Mouse (Mus musculus): Measurements from ENCODE around the gene AU040320.

AU040320 gene

DNA sequence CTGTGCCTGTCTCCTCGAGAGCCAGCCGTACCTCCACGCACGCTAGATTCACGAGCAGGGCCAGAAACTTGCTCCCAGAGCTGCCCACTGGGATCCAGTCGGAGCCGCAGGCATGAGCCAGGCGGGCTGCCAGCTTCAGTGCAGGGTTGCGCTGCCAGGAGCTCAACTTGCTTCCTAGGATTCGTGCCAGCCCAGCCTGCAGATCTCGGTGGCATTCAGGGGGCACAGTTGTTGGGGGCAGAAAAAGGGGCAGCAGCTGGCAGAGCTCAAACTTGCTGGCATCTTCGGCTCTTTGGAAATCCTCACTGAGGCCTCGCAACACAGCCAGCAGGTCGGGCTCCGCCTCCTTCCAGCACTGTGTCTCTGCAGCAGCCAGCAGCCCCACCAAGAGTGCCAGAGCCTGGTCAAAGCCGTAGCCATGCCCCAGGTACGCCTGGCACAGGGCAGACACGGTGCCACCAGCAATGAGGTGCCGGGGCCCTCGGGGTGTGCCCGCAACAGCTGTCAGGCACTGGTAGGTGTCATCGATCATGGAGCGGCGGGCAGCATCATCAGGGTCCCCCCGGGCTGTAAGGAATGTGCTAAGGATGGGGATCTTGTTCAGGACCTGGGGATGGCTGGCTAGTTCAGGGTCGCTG lies 3.2 kb upstream of the AU040320 start:
- no peak for DNase-seq (ENCODE audit: low read depth)

DNA sequence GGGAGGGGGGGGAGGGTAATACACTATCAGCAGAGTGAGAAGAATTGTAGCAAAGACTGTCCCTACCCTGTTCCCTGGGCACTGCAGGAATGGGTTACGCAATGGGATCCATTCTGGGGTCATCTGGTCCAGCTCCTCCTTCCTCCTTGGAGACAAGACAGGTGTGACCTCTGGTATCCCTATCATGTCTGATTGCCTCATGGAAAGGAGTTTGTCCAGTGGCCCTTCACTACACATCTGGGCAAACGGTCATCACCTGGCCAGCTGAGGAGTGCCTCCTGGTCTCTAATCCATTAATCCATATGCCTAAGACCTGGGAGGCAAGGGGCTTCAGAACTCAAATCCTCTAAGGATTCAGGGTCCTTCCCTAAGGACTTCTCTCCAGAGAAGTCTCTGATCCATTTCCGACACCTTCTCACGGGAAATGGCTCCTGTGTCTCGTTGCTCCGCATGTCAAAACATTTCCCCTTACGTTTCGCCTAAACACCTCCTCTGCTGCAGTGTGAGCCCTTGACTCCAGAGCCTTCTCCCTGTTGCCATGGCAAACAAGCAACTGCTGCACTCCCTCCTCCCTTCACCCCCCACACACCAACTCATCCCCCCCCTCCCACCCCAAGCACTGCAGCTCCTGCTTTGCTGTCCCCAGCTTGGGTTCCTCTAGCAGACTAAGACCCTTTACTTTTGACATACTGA lies 2.3 kb upstream of the AU040320 start:
- no peak for DNase-seq (ENCODE audit: low read depth)

GRCm38 (mm10) chr4:126751556-126752023 lies 1.8 kb upstream of the AU040320 start:
- no peak for DNase-seq (ENCODE audit: low read depth)

DNA sequence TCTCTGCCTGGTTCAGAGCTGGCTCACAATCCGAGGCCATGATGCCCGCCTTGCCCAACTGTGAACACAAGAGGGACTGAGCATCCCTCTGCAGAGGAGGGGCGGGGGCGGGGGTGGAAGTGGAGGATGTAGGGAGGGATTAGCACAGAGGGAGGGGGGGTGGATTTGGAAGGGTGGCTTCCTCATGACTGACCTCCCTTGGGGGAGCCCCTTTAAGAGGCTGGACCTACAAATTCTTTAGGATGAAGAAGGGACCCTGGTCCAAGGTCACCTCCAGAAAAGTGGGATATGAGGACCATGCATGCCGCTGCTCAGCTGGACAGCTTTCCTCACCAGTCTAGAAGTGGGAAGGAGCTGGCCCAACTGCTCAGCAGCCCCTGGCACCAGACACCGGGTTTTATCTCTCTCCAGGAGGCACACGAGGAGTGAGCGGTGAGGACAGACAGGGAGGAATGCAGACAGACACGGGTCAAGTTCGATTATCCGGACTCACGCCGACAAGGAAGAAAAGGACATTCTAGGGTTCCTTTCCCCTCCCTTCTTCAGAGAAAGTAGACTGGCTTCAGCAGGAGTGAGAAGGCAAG lies 1.2 kb upstream of the AU040320 start:
- peak; percentile 45 for DNase-seq (ENCODE audit: low read depth)

DNA sequence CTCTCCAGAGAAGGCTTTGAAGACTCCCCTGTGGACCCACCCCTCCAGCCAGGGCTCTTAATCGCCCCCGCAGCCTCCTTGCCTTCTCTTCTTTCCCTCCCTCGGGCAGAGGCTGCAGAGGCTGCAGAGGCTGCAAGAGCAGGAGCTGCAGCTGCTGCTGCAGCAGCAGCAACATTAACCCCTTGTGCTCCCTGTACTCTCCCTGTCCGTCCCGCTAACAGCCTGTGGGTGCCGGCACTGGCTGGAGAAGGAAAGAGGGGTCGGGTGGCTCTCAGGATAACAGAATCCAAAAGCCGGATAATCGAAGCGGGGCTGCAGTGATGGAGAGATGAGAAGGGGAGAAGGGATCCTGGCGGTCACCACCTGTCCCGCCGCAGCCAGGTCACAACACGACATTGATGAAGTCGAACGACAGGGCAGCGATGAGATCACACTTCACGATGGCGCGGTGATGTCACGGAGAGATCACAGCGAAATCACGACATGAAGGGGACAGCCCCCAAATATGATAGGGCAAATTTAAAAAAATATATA lies 669 bp upstream of the AU040320 start:
- no peak for DNase-seq (ENCODE audit: low read depth)

DNA sequence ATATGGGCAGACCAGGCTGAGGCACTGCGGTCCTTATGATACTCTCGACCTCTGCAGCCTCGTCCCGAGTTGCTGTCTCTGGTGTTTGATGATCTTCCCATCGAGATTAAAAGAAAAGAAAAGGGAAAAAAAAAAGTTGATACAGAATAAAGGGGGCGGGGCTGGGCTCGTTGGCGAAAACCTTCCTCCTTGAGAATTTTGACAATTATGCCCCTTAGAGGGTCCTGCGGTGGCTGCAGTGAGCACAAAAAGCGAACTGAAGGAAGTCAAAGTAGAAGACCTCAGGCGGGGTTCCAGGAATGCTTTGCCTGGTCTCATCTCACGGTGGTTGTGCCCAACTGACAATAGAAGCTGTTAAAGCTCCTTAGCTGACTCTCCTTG lies 877 bp downstream of the AU040320 start:
- peak; percentile 22 for DNase-seq (ENCODE audit: low read depth)

GRCm38 (mm10) chr4:126754736-126755374 lies 1.5 kb downstream of the AU040320 start:
- DNase-seq (ENCODE audit: low read depth): no peak

GRCm38 (mm10) chr4:126756766-126757165 lies 3.4 kb downstream of the AU040320 start:
- DNase-seq (ENCODE audit: low read depth): no peak

GRCm38 (mm10) chr4:126758299-126758698 lies 5.0 kb downstream of the AU040320 start:
- DNase-seq (ENCODE audit: low read depth): no peak

- DNase-seq (ENCODE audit: low read depth): peak; percentile 45
Measured at GRCm38 (mm10) chr4:126759435-126759834, 6.1 kb downstream of the AU040320 start.

- no peak for DNase-seq (ENCODE audit: low read depth)
Measured at GRCm38 (mm10) chr4:126762586-126763359, 9.4 kb downstream of the AU040320 start.

GRCm38 (mm10) chr4:126763483-126763882 lies 10.1 kb downstream of the AU040320 start:
- no peak for DNase-seq (ENCODE audit: low read depth)

DNA sequence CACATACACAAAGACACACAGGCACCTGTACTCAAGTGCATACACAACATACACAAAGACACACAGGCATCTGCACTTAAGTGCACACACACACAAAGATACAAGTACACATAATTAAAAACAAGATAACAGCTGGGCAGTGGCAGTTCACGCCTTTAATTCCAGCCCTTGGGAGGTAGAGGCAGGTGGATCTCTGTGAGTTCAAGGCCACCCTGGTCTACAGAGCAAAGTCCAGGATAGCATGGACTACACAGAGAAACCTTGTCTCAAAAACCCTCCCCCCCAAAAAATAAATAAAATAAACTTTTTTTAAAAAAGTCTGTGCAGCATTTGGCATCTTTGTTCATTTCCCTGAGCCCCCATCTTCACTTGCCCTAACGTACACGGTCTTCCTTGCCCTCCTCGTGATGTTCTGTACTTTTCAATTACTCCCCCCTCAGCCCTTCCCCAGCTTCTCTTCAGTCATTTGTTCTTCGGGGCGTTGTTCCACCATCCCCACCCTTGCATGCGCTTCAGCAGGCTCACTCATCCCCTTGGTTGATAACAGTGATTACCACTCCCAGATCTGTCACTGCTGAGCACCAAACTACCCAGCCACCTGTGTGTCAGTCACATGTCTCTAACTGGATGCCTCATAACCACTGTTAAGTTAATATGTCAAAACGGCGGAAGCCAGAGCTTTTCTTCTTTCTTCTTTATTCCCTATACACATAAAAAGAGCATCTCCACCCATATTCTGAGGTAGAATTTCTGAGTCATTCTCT lies 16.6 kb downstream of the AU040320 start:
- DNase-seq (ENCODE audit: low read depth): no peak

GRCm38 (mm10) chr4:126770831-126771230 lies 17.5 kb downstream of the AU040320 start:
- peak; percentile 10 for DNase-seq (ENCODE audit: low read depth)

- DNase-seq (ENCODE audit: low read depth): no peak
Measured at GRCm38 (mm10) chr4:126773871-126774270, 20.5 kb downstream of the AU040320 start.

- no peak for DNase-seq (ENCODE audit: low read depth)
Measured at GRCm38 (mm10) chr4:126775182-126775581, 21.8 kb downstream of the AU040320 start.

- no peak for DNase-seq (ENCODE audit: low read depth)
Measured at GRCm38 (mm10) chr4:126779148-126779581, 25.8 kb downstream of the AU040320 start.

DNA sequence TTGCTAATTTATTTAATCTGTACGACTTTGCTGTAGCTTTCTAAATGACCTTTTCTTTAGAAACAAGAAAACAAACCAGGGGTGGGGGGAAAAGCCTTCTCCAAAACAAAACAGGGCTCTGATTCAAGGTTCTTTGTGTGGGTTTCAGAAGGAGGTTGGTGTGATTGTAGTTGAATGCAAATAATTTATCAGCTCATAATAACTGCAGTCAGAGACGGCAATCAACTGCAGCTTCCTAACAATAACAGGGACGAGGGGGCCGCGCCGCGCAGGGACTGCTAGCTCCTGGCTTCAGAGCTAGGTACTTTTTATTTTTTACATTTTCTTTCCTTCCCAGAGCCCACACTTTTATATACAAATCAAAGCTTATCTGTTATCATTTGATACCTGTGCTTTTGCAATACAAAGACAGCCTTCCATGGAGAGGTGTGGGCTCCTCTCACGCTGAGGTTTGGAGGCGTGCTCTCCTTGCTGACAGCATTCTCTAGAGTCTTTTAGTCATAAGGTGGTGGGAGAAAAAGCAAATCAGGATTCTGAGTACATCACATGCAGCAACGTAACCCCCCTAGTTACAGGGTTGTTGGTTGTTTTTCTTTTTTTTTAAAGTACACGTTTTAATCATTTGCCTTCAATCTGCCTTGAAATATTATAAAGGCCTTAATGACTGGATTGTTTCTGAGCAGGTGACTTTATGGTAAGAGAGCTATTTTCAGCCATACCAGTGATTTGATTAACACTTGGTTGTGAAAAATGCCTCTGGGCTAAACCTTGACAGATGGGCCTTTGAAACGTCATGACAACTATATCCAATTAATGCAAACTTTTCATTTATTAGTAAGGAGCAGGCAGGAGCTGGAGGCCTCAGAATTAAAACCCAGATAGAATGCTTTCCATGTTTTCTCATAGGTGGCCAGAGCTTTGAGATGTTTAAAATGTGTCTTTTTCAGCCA lies 26.8 kb downstream of the AU040320 start:
- DNase-seq (ENCODE audit: low read depth): no peak

DNA sequence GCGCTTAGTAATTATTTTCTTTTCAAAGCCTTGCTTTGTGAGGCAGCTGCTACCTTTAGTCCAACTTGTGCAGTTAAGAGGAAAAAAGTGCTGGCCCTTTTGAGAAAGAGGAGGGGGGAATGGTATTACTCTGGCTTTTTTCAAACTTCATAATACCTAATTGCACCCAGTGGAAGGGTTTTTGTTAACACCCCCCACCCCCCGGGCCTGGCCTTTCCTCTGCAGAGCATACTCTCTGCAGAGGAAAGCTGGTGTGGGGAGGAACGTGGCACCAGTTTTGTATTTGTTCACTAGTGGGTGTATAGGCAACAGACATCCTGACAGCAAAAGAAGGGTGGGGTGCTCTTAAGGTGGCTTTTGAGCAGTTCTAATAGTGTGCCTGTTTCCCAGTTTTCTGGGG lies 28.5 kb downstream of the AU040320 start:
- no peak for DNase-seq (ENCODE audit: low read depth)

DNA sequence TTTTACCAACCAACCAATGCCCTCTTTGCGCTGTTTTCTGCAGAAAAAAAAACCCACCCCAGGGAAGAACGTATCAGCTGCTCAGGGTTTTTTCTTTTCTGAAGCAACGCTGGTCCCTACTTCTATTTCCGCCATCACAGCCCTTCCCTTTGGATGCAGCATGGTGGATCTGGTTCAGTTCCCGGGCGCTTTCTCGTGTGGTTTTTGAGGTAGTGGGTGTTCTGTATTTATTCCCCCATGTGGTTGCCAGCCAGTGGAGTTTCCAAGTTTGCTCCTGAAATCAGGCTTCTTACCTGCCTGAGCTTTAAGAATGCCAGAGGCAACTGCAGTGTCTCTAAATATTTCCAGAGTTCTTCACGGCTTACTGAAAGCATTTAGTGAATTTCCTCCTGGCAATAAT lies 29.2 kb downstream of the AU040320 start:
- DNase-seq (ENCODE audit: low read depth): no peak
